Mouse (Mus musculus): ENCODE data around the gene Scarf2.

The Scarf2 gene

GRCm38 (mm10) chr16:17798321-17799180 lies 1.5 kb downstream of the Scarf2 start:
- in situ Hi-C loops (cut with MboI, MseI), result no loop called here

- in situ Hi-C loops (cut with MboI, MseI), result no loop called here
These were observed 2.5 kb downstream of the Scarf2 start for GRCm38 (mm10) chr16:17799584-17799983.

- in situ Hi-C loops (cut with MboI, MseI), result no loop called here
These were observed 4.8 kb downstream of the Scarf2 start for GRCm38 (mm10) chr16:17801777-17802455.

- in situ Hi-C loops (cut with MboI, MseI), result no loop called here
These were observed 5.4 kb downstream of the Scarf2 start for GRCm38 (mm10) chr16:17802456-17802838.

- in situ Hi-C loops (cut with MboI, MseI), result no loop called here
These were observed 6.0 kb downstream of the Scarf2 start for GRCm38 (mm10) chr16:17802839-17803674.

GRCm38 (mm10) chr16:17803675-17804448 lies 6.8 kb downstream of the Scarf2 start:
- in situ Hi-C loops (cut with MboI, MseI), result no loop called here

- in situ Hi-C loops (cut with MboI, MseI), result no loop called here
These were observed 7.4 kb downstream of the Scarf2 start for GRCm38 (mm10) chr16:17804449-17804912.

GRCm38 (mm10) chr16:17804982-17805381 lies 7.9 kb downstream of the Scarf2 start:
- in situ Hi-C loops (cut with MboI, MseI), result no loop called here

GRCm38 (mm10) chr16:17806581-17807191 lies 9.6 kb downstream of the Scarf2 start:
- in situ Hi-C loops (cut with MboI, MseI), result no loop called here

- in situ Hi-C loops (cut with MboI, MseI), result no loop called here
These were observed 10.3 kb downstream of the Scarf2 start for GRCm38 (mm10) chr16:17807192-17808009.

- in situ Hi-C loops (cut with MboI, MseI), result no loop called here
These were observed 12.0 kb downstream of the Scarf2 start for GRCm38 (mm10) chr16:17809125-17809524.

GRCm38 (mm10) chr16:17809711-17810110 lies 12.6 kb downstream of the Scarf2 start:
- in situ Hi-C loops (cut with MboI, MseI), result no loop called here

GRCm38 (mm10) chr16:17812120-17812519 lies 15.0 kb downstream of the Scarf2 start:
- in situ Hi-C loops (cut with MboI, MseI), result no loop called here

- in situ Hi-C loops (cut with MboI, MseI), result no loop called here
These were observed 16.1 kb downstream of the Scarf2 start for GRCm38 (mm10) chr16:17813173-17813572.

- in situ Hi-C loops (cut with MboI, MseI), result no loop called here
These were observed 18.6 kb downstream of the Scarf2 start for GRCm38 (mm10) chr16:17815411-17816402.

GRCm38 (mm10) chr16:17816528-17816927 lies 19.4 kb downstream of the Scarf2 start:
- in situ Hi-C loops (cut with MboI, MseI), result no loop called here

- in situ Hi-C loops (cut with MboI, MseI), result no loop called here
These were observed 29.4 kb downstream of the Scarf2 start for GRCm38 (mm10) chr16:17826500-17826899.

- in situ Hi-C loops (cut with MboI, MseI), result no loop called here
These were observed 31.1 kb downstream of the Scarf2 start for GRCm38 (mm10) chr16:17828229-17828628.

- in situ Hi-C loops (cut with MboI, MseI), result no loop called here
These were observed 31.8 kb downstream of the Scarf2 start for GRCm38 (mm10) chr16:17828867-17829266.
